Mouse (Mus musculus) limb, embryonic 13.5 days (tissue): ENCODE data around the gene Arhgap23. TPM values are rescaled to one million over a fixed set of nuclear protein-coding genes. Genes with fewer than 3 reads are reported as not detected.

ENCODE experiments used
- ATAC-seq: fragments of 200-750 bp; cut with Nextera tagmentation; 2 replicates; pipeline ENCODE4 v1.8.0; 2017; ENCODE audit warnings: low read depth, moderate number of reproducible peaks, moderate TSS enrichment; ENCODE audit not compliant: low FRiP score
- H3K27ac ChIP-seq: fragments of 300-500 bp; sonication (generic); 2 replicates; pipeline ENCODE4 v1.5.1; 2015; ENCODE audit warnings: inconsistent platforms, mild to moderate bottlenecking, moderate library complexity
- H3K27me3 ChIP-seq: fragments of 300-500 bp; sonication (generic); 2 replicates; pipeline ENCODE4 v1.6.1; 2015; ENCODE audit warnings: mild to moderate bottlenecking, inconsistent platforms
- H3K36me3 ChIP-seq: fragments of 300-500 bp; sonication (generic); 2 replicates; pipeline ENCODE4 v1.6.1; 2015; ENCODE audit warnings: inconsistent platforms, mild to moderate bottlenecking, moderate library complexity
- H3K4me1 ChIP-seq: fragments of 300-500 bp; sonication (generic); 2 replicates; pipeline ENCODE4 v1.6.1; 2015; ENCODE audit warnings: inconsistent platforms
- H3K4me2 ChIP-seq: fragments of 300-500 bp; sonication (generic); replicated peaks from 2 replicates; pipeline ENCODE4 v1.6.1; 2015; ENCODE audit warnings: inconsistent platforms, mild to moderate bottlenecking, moderate library complexity
- H3K4me3 ChIP-seq: fragments of 300-500 bp; sonication (generic); 2 replicates; pipeline ENCODE4 v1.5.1; 2015; ENCODE audit warnings: moderate library complexity, mild to moderate bottlenecking, inconsistent platforms
- H3K9ac ChIP-seq: fragments of 300-500 bp; sonication (generic); 2 replicates; pipeline ENCODE4 v1.6.1; 2015; ENCODE audit warnings: mild to moderate bottlenecking, inconsistent platforms
- H3K9me3 ChIP-seq: fragments of 300-500 bp; sonication (generic); 2 replicates; pipeline ENCODE4 v1.6.1; 2016; ENCODE audit warnings: inconsistent platforms
- WGBS: fragments of 180-500 bp; shearing (Covaris S2); methylation state at CpG from one replicate; pipeline ENCODE4 v1.1.7; 2015; 5-methylcytosine and 5-hydroxymethylcytosine counted together
- polyA plus RNA-seq: library from polyadenylated mRNA; unstranded; fragments of >200 nt; fragmentation: Nextera tagmentation; extraction: Ambion mirVana; gene quantifications from 2 replicates; pipeline ENCODE4 v1.2.1, GENCODE M21; 2015

Arhgap23 gene
- polyA plus RNA-seq, 1 experiment from 2014 or later = 7.2 TPM

- Histone ChIP-seq H3K9ac (no peak overlapping the region), H3K4me2 (no peak overlapping the region), H3K4me1 (peaks cover 14% of the 10 kb centered on the region; the same call in 1 of the 2 replicates), H3K9me3 (no peaks in the 10 kb centered on the region), H3K27me3 (0 out of 2 replicates have a peak, but pooled peaks cover 8% of the 10 kb centered on the region), H3K4me3 (no peak overlapping the region), H3K27ac (no peak overlapping the region), H3K36me3 (no peaks in the 10 kb centered on the region)
- WGBS = 57% methylated on average over 13 of the region's 13 CpGs
- no peak for ATAC-seq
Observed at GRCm38 (mm10) chr11:97511661-97512369, 96.5 kb downstream of the Arhgap23 start.

- Histone ChIP-seq H3K27me3 (0 out of 2 replicates have a peak, but pooled peaks cover 8% of the 10 kb centered on the region), H3K27ac (no peak overlapping the region), H3K9me3 (no peaks in the 10 kb centered on the region), H3K36me3 (no peaks in the 10 kb centered on the region), H3K4me3 (no peak overlapping the region), H3K4me1 (peaks cover 14% of the 10 kb centered on the region; the same call in 1 of the 2 replicates), H3K4me2 (no peak overlapping the region), H3K9ac (no peak overlapping the region)
- 67% methylated on average over 6 of the region's 6 CpGs for WGBS
- ATAC-seq = no peak
Observed at GRCm38 (mm10) chr11:97512511-97512910, 97.2 kb downstream of the Arhgap23 start.

- Histone ChIP-seq H3K4me1 (peaks cover 14% of the 10 kb centered on the region; the same call in 1 of the 2 replicates), H3K27ac (no peak overlapping the region), H3K36me3 (no peaks in the 10 kb centered on the region), H3K27me3 (0 out of 2 replicates have a peak, but pooled peaks cover 8% of the 10 kb centered on the region), H3K9ac (no peak overlapping the region), H3K9me3 (no peaks in the 10 kb centered on the region), H3K4me2 (no peak overlapping the region), H3K4me3 (no peak overlapping the region)
- no peak for ATAC-seq
- 77% methylated on average over 3 of the region's 3 CpGs for WGBS
Observed at GRCm38 (mm10) chr11:97513066-97513465, 97.7 kb downstream of the Arhgap23 start.

GRCm38 (mm10) chr11:97520541-97520940, 105.2 kb downstream of the Arhgap23 start:
- Histone ChIP-seq H3K4me2 (no peak overlapping the region), H3K27me3 (no peaks in the 10 kb centered on the region), H3K9me3 (no peaks in the 10 kb centered on the region), H3K27ac (no peak overlapping the region), H3K9ac (no peak overlapping the region), H3K4me1 (peaks cover 12% of the 10 kb centered on the region), H3K36me3 (no peaks in the 10 kb centered on the region), H3K4me3 (no peak overlapping the region)
- WGBS = 88% methylated on average over 7 of the region's 7 CpGs
- ATAC-seq = no peak

- ATAC-seq = no peak
Observed at GRCm38 (mm10) chr11:97521741-97522474, 106.6 kb downstream of the Arhgap23 start.

GRCm38 (mm10) chr11:97523107-97523506, 107.8 kb downstream of the Arhgap23 start:
- Histone ChIP-seq H3K27ac (no peak overlapping the region), H3K4me2 (no peak overlapping the region), H3K27me3 (0 out of 2 replicates have a peak, but pooled peaks cover 3% of the 10 kb centered on the region), H3K4me3 (no peak overlapping the region), H3K36me3 (no peaks in the 10 kb centered on the region), H3K4me1 (peaks cover 12% of the 10 kb centered on the region), H3K9ac (no peak overlapping the region), H3K9me3 (no peaks in the 10 kb centered on the region)
- WGBS = 78% methylated on average over 14 of the region's 14 CpGs
- no peak for ATAC-seq

More at GRCm38 (mm10) chr11:97521741-97522474, 106.6 kb downstream of the Arhgap23 start:
- Histone ChIP-seq H3K9me3 (no peaks in the 10 kb centered on the region), H3K4me1 (peaks cover 12% of the 10 kb centered on the region), H3K36me3 (no peaks in the 10 kb centered on the region), H3K27me3 (0 out of 2 replicates have a peak, but pooled peaks cover 3% of the 10 kb centered on the region), H3K27ac (no peak overlapping the region), H3K4me3 (no peak overlapping the region), H3K9ac (no peak overlapping the region), H3K4me2 (no peak overlapping the region)
- 85% methylated on average over 29 of the region's 29 CpGs for WGBS

- Histone ChIP-seq H3K4me2 (no peak overlapping the region), H3K27me3 (0 out of 2 replicates have a peak, but pooled peaks cover 8% of the 10 kb centered on the region), H3K9ac (no peak overlapping the region), H3K27ac (no peak overlapping the region), H3K36me3 (no peaks in the 10 kb centered on the region), H3K9me3 (no peaks in the 10 kb centered on the region), H3K4me3 (no peak overlapping the region), H3K4me1 (peaks cover 12% of the 10 kb centered on the region)
- no peak for ATAC-seq
- WGBS = 3% methylated on average over 1 of the region's 1 CpGs
Observed at GRCm38 (mm10) chr11:97523827-97524261, 108.5 kb downstream of the Arhgap23 start.

GRCm38 (mm10) chr11:97524306-97524705, 109.0 kb downstream of the Arhgap23 start:
- ATAC-seq = no peak
- 38% methylated on average over 9 of the region's 9 CpGs for WGBS
- no peak overlapping the region for H3K4me2 ChIP-seq
- no peaks in the 10 kb centered on the region for H3K36me3 ChIP-seq
- no peak overlapping the region for H3K27ac ChIP-seq
- H3K4me1 ChIP-seq = peaks cover 12% of the 10 kb centered on the region
- no peaks in the 10 kb centered on the region for H3K9me3 ChIP-seq
- H3K4me3 ChIP-seq = no peak overlapping the region
- H3K9ac ChIP-seq = no peak overlapping the region
- H3K27me3 ChIP-seq = 0 out of 2 replicates have a peak, but pooled peaks cover 9% of the 10 kb centered on the region

GRCm38 (mm10) chr11:97525313-97525712, 110.0 kb downstream of the Arhgap23 start:
- 85% methylated on average over 6 of the region's 6 CpGs for WGBS

GRCm38 (mm10) chr11:97528282-97528808, 113.0 kb downstream of the Arhgap23 start:
- H3K4me3 ChIP-seq = no peak overlapping the region
- H3K27ac ChIP-seq = no peak overlapping the region
- no peak overlapping the region for H3K9ac ChIP-seq
- peaks cover 45% of the 10 kb centered on the region for H3K27me3 ChIP-seq
- ATAC-seq = no peak
- H3K4me1 ChIP-seq = peaks cover 29% of the 10 kb centered on the region
- WGBS = 70% methylated on average over 18 of the region's 18 CpGs
- no peak overlapping the region for H3K4me2 ChIP-seq
- no peaks in the 10 kb centered on the region for H3K36me3 ChIP-seq
- H3K9me3 ChIP-seq = no peaks in the 10 kb centered on the region

More at GRCm38 (mm10) chr11:97525313-97525712, 110.0 kb downstream of the Arhgap23 start:
- H3K27ac ChIP-seq = no peak overlapping the region
- no peak overlapping the region for H3K4me3 ChIP-seq
- no peak overlapping the region for H3K4me2 ChIP-seq
- H3K36me3 ChIP-seq = no peaks in the 10 kb centered on the region
- no peak for ATAC-seq
- H3K4me1 ChIP-seq = peaks cover 12% of the 10 kb centered on the region
- peaks cover 18% of the 10 kb centered on the region for H3K27me3 ChIP-seq
- H3K9ac ChIP-seq = no peak overlapping the region
- H3K9me3 ChIP-seq = no peaks in the 10 kb centered on the region

- no peaks in the 10 kb centered on the region for H3K36me3 ChIP-seq
- no peak overlapping the region for H3K4me3 ChIP-seq
- H3K4me2 ChIP-seq = no peak overlapping the region
- H3K9ac ChIP-seq = no peak overlapping the region
- H3K9me3 ChIP-seq = no peaks in the 10 kb centered on the region
- WGBS = 81% methylated on average over 5 of the region's 6 CpGs
- H3K27me3 ChIP-seq = peaks cover 62% of the 10 kb centered on the region
- peaks cover 29% of the 10 kb centered on the region for H3K4me1 ChIP-seq
- no peak overlapping the region for H3K27ac ChIP-seq
- no peak for ATAC-seq
Observed at GRCm38 (mm10) chr11:97530069-97530468, 114.7 kb downstream of the Arhgap23 start.

- no peak for ATAC-seq
- no peak overlapping the region for H3K4me2 ChIP-seq
- H3K27ac ChIP-seq = no peak overlapping the region
- H3K36me3 ChIP-seq = no peaks in the 10 kb centered on the region
- H3K9ac ChIP-seq = no peak overlapping the region
- no peaks in the 10 kb centered on the region for H3K9me3 ChIP-seq
- WGBS = 64% methylated on average over 5 of the region's 5 CpGs
- peaks cover 70% of the 10 kb centered on the region for H3K27me3 ChIP-seq
- no peak overlapping the region for H3K4me3 ChIP-seq
- H3K4me1 ChIP-seq = peaks cover 29% of the 10 kb centered on the region
Observed at GRCm38 (mm10) chr11:97530961-97531360, 115.6 kb downstream of the Arhgap23 start.
